Mouse (Mus musculus): Measurements from ENCODE around the gene Trpv4. TPM values are rescaled to one million over a fixed set of nuclear protein-coding genes. Genes with fewer than 3 reads are reported as not detected.

The Trpv4 gene
- total RNA-seq, 2 experiments from 2014 or later, result not detected

DNA sequence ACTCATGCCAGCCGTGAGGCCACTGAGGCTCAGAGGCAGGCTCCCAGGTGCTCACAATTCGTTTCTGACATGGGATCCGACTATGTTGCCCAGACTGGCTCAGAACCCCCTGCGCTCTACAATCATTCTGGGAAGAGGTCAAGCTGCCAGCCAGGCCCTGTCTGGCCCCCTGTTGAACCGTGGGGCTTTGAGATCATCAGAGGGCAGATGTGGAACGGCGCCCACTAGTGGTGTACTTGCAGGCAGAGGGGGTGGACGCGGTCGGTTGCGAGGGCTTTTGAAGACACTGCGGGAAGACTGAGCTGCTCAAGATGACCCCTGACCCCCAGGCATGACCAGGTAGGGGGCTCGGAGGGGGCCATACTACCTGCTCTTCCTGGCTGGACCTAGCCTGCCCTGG, 14.9 kb upstream of the Trpv4 start:
- ATAC-seq (replicated peaks; ENCODE audit: low FRiP score, poor library complexity, severe bottlenecking), result no peak

DNA sequence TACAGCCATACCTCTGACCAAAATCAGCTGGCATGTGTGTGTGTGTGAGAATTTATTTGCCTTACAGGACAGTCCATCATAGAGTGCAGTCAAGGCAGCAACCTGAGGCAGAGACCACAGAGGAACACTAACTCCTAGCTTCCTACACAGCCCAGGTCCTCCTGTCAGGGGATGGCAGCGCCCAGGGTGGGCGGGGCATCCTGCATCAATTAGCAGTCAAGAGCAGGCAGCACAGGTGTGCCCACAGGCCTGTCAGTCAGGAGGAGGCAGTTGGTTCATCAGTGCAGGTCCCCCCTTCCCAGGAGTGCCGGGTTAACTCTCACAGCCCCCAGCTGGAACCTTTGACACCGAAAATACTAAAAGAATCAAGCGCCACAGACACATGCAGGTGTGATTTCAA, 10.8 kb upstream of the Trpv4 start:
- no peak for ATAC-seq (replicated peaks; ENCODE audit: low FRiP score, poor library complexity, severe bottlenecking)

DNA sequence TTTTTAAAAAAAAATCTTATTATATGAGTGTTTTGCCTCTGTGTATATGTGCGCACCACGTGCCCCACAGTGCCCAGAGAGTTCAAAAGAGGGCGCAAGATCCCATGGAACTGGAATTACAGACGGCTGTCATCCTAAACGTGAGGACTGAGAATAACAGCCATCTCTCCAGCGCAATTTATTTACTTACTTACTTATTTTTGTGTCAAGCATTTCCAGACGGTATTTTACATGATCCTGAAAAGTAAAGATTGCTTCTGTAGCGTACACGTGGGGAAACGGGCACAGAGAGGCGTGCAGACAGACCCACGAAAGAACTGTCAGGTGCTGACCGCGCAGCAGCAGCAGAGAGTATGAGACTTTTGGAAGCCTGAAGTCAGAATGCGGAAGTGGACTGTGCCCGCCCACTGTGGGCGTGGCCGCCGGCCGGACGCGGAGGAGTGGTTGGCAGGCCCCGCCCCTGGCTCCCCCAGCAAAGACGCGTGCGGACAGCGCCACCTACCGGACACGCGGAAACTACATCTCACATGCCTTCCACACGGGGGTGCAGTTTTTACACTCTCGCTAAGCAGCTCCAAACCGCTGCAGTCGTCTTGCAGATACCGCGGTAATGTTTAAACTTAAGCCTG, 9.1 kb upstream of the Trpv4 start:
- ATAC-seq (replicated peaks; ENCODE audit: low FRiP score, poor library complexity, severe bottlenecking), result peak; percentile 99

DNA sequence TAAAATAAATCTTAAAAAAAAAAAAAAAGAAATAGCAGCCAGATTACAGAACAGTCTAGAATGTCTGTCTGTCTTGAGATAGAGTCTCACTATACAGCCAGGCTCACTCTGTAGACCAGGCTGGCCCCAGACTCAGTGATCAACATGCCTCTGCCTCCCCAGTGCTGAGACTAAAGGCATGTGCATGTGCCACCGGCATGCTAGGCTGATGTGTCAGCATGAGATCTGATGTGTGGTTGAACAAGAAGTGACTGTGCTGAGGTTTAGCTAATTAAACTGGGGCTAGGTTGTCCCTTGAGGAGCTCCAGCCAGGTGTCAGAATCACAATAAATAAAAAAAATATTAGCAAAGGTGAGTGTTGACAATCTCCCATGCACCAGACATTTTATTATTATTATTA, 8.4 kb upstream of the Trpv4 start:
- ATAC-seq (replicated peaks; ENCODE audit: low FRiP score, poor library complexity, severe bottlenecking), result no peak

DNA sequence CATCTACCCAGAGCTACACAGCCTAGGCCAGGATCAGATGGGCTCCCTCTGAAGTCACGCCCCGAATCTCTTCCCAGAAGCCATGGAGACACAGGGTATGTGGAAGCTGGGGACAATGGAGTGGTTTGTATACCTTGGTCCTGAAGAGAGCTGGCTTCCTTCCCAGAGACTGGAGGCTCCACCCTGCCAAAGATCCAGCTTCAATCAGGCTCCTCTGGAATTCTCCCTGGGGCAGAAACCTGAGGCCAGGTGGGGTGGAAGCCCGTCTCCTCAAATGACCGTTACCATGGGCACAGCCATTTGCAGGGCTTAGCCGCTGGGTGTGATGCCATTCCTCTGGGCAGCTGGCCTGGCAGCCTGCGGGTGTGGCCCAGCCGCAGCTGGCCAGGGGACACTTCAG, 6.5 kb upstream of the Trpv4 start:
- ATAC-seq (replicated peaks; ENCODE audit: low FRiP score, poor library complexity, severe bottlenecking), result no peak

DNA sequence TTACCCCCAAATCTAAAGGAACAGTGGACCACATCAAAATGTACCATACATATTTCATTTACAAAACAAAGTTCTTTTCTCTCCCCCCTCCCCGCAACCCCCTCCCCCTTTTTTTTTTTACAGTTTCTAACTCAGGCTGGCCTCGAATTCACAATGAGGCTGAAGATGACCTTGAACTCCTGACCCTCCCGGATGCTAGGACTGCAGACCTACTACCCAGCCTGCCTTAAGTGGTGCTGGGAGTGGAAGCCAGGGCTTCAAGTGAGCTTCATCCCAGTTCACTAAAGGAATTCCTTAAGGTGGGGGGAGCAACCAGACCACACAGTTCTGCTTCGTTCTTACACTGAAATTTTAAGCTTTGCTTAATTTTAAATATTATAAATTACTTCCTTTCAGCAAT, 5.9 kb upstream of the Trpv4 start:
- no peak for ATAC-seq (replicated peaks; ENCODE audit: low FRiP score, poor library complexity, severe bottlenecking)

DNA sequence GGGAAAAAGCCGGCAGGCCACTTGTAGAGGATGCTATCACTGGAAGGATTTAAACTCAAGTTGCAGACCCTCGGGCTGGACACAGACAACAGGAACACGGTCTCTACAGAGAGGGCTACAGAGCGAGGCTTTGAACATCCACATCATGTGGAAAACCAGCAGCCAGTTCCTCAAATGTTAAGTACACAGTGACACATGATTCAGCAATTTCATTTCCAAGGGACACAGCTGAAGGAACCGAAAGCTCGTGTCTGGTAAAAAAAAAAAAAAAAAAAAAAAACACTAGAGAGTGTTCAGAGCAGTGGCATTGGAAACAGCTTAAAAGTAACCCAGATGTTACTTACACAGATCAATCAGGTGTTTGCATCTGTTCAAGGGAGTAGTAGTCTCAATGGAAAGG, 2.8 kb upstream of the Trpv4 start:
- ATAC-seq (replicated peaks; ENCODE audit: low FRiP score, poor library complexity, severe bottlenecking), result no peak

DNA sequence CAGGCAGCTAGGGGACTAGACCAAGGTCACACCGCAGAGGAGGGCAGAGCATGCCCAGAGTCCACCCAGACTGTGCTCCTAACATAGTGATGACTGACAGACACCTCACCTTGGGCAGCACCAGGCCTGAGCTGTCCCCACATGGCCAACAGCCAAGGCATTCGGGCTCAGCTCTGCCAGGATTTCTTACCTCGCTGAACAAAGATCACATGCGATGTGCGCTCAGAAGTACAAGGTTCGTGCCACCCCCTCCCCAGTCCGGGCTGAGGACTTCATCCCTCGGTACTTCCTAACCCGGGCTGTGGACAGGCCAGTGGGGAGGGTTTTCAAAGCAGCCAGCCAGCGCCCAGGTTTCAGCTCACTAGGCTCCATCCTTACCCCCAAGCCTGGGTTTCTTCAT, 795 bp downstream of the Trpv4 start:
- no peak for ATAC-seq (replicated peaks; ENCODE audit: low FRiP score, poor library complexity, severe bottlenecking)

DNA sequence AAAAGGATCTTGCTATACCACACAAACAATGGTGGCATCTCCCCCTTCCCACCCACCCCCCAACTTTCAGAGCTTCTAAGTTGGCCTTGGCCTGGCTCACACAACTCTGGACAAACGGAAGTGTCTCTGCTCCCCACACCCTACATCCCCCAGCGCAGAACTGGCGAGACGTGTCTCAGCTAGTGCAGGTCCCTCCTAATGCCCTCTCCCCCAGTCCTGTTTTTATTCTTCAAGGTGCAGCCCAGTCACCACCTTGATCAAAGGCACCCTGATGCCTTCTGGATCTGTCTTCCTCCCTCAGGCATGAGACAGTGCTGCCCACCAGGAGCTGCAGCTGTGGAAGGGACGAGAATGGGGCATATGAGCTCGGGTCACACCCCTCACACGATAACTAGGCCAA, 1.9 kb downstream of the Trpv4 start:
- no peak for ATAC-seq (replicated peaks; ENCODE audit: low FRiP score, poor library complexity, severe bottlenecking)

DNA sequence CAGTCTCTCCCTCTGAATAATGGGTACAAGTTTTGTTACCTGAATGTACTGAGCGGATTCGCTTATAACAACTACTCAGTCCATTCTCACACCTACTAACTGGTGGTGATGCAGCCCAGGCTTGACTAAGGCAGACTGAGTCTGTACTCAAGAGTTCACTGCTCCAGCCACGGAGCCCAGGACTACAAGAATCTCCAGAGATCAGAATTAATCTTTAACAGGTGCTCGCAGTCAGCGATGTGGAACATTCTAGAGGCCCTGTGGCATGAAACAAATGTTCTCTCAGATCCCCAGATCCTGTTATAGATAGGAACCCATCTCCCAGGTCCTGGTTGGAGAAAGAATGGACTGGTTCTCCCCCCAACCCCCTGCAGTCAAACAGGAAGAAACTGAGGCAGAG, 2.5 kb downstream of the Trpv4 start:
- no peak for ATAC-seq (replicated peaks; ENCODE audit: low FRiP score, poor library complexity, severe bottlenecking)

DNA sequence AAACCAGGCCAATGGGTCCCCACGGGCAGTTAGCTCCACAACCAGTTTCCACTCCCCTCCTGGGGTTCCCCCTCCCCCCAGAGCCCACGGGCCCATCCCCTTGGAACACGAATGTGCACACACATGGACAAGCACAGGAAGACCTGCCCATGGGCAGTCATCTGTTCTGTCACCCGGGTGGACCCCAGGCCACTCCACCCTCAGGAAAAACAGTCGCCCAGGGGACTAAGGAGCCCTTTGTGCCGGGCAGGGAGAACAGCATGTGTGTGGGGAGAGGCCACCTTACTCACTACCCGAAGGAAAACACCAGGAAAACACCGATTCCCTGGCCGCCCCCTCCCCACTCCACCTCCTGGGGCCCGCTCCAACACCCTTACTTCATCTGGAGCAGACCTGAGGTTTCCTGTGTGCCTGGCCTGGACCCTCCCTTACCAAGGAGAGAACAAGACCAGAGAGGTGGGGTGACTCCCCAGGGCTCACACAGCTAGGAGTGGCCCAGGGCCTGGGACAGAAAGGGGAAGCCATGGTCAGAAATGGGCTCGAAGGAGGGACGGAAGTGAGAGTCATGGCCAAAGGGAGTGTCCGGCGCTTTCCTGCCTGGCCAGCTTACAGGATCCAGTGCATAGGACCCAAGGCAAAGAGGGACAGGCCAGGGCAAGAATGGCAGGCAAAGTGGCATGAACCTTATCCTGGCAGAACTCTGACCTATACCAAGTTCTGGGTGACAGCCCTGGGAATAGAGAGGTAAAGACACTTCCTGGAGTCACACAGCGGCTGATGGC, 4.4 kb downstream of the Trpv4 start:
- no peak for ATAC-seq (replicated peaks; ENCODE audit: low FRiP score, poor library complexity, severe bottlenecking)

DNA sequence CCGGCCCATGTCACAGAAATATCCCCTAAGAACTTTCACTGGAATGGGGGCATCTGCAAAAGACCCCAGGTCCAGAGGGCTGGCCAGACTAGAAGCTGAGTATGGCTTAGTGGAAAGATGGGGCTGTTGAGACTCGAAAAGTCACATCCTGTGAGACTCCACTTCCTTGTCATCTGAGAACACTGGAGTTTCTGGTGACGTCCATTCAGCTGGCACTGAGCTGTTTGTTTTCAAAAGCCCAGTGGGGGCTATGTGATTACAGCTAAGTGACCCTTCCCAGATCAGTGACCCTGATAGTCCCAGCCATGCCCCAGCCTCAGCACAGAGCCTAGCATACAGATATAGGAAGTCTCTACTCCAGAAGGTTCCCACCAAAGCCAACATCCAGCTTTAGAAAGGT, 6.8 kb downstream of the Trpv4 start:
- no peak for ATAC-seq (replicated peaks; ENCODE audit: low FRiP score, poor library complexity, severe bottlenecking)

DNA sequence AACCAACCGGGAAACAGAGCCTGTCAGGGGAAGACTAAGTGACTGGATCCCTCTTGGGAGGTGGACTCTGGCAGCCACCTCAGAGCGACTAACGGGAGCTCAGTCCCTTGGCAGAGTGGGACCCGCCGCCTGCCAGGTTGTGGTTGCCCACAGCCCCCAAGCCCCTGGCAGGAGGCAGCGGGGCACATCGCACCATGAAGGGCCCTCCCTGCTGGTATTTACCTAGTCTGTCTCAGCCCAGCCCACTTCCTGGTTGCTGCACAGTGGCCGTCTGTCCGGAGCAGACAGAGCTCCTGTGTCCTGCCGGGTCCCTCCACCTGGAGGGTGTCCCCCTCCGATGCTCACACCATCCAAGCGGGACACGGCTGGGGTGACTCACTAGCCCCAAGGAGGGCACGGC, 7.2 kb downstream of the Trpv4 start:
- ATAC-seq (replicated peaks; ENCODE audit: low FRiP score, poor library complexity, severe bottlenecking), result no peak

DNA sequence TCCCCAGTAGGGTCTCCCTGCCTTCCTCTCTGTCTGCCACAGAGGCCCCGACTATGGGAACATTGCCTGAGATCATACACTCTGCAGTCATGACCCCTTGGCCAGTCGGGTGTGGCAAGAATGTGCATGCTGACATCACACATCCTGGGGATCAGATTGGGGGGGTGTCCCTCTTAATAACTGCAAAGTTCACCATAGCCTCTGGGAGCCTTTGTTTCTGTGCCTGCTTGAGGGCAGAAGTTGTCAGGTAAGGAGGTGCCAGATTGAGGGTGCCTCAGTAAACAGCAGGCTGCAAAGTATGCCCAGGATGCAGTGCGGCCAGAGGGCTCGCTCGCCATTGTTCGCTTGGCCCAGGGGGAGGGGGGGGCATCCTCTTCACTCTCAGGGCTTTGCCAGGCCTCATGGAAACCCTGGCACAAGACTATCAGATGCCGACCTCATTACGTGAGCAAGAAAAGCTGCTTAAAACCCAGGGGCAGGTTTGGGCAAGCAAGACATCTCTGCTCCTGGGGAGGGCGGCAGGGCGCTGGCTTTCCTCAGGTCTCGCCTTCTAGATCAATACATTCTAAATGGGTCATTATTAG, 9.4 kb downstream of the Trpv4 start:
- ATAC-seq (replicated peaks; ENCODE audit: low FRiP score, poor library complexity, severe bottlenecking), result no peak

DNA sequence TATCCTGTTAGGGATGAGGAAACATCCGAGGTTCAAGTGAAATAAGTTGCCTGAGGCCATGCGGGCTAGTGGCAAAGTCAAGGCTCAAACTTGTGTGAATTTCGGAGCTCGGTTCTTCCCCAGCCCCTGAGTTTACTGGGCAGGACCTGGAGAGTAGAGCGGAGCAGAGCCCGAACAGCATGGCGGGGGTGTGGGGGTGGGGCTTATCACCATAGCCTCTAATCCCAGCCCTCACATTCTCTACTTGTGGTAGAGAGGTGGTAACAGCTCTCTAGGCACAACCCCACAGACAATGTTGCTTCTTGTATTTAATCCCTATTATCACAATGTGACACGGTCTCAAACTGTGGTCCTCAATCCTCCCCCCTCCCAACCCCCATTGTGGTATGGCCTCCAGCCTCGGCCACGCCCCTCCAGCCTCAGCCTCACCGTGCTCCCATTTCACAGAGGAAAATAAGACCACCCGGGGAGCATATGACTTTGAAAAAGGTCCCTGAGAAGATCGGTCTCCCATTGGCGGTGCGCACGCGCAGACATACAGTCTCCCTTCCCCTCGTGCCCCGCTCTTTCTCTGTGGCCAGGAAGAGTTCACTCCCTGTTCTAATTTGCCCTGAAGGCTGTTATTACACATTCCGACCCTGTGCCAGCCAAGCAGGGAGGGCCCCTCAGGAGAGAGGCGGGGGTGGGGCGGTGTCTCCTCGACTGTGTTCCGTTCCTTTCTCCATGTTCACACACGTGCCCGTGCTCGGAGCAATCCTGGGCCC, 10.8 kb downstream of the Trpv4 start:
- no peak for ATAC-seq (replicated peaks; ENCODE audit: low FRiP score, poor library complexity, severe bottlenecking)

DNA sequence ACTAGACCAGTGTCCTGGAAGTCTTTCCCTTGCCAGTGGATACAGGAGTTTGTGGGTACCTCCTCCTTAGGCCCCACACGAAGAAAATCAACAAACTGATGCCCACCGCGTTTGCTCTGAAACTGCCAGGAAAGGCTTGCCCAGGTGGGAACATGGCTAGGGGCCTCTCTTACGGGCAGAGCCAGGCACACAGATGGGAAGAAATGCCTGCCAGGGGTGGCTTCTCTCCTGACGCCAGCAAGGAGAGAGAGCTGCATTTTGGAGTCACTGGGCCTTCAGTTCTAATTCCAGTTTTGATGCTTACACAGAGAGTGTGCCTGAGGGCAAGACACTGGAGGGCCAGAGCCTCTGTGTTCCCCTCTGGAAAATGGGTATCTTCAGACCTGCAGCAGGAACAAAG, 12.3 kb downstream of the Trpv4 start:
- ATAC-seq (replicated peaks; ENCODE audit: low FRiP score, poor library complexity, severe bottlenecking), result no peak

DNA sequence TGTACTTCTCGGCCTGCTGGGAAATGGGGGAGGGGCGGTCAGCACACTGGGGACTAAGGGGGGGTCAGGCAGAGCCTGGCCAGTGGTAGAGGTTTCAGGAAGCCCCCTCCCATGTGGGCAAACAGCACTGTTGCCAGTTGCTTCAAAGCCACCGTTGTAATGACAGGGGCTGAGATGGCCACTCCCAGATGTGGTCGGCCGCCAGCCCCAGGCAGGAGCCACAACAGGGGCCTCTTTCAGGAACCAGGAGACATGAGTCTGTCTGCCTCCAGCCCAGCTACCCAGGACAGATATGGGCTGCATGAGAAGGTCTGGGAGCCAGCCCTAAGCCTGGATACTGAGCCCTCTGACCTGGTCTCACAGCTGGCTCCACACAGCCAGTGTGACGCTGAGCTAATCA, 13.3 kb downstream of the Trpv4 start:
- ATAC-seq (replicated peaks; ENCODE audit: low FRiP score, poor library complexity, severe bottlenecking), result no peak

DNA sequence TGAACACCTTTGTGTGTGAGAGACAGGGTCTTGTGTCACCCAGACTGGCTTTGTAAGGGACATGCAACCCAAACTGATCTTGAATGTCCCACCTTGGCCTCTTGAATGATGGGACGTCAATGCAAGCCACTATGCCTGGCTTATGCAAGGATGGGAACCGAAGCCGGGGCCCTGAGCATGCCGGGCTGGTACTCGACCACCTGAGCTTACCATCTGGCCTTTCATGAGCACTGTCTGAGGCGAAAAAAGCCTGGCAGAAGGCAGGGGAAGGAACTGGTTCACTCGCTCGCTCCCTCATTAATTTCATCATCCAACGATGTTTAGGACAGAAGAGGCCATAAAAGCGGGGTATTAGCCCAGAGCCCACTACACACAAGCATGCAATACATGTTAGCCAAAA, 17.4 kb downstream of the Trpv4 start:
- ATAC-seq (replicated peaks; ENCODE audit: low FRiP score, poor library complexity, severe bottlenecking), result no peak

DNA sequence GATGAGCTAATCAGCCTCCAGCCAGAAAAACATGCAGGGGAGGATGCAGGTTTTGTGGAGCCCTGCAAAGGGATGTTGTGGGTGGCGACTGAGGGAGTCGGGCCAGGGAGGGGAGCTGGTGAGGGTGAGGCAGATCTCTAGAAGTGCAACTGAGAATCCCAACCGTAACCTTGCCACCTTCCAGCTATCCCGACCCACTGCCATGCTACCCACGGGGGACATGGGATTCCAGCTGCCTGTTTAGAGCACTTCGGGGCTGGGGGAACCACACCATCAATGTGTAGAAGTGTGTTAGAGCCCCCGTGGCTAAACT, 18.6 kb downstream of the Trpv4 start:
- ATAC-seq (replicated peaks; ENCODE audit: low FRiP score, poor library complexity, severe bottlenecking), result peak; percentile 33; the same call in 1 of the 2 replicates

DNA sequence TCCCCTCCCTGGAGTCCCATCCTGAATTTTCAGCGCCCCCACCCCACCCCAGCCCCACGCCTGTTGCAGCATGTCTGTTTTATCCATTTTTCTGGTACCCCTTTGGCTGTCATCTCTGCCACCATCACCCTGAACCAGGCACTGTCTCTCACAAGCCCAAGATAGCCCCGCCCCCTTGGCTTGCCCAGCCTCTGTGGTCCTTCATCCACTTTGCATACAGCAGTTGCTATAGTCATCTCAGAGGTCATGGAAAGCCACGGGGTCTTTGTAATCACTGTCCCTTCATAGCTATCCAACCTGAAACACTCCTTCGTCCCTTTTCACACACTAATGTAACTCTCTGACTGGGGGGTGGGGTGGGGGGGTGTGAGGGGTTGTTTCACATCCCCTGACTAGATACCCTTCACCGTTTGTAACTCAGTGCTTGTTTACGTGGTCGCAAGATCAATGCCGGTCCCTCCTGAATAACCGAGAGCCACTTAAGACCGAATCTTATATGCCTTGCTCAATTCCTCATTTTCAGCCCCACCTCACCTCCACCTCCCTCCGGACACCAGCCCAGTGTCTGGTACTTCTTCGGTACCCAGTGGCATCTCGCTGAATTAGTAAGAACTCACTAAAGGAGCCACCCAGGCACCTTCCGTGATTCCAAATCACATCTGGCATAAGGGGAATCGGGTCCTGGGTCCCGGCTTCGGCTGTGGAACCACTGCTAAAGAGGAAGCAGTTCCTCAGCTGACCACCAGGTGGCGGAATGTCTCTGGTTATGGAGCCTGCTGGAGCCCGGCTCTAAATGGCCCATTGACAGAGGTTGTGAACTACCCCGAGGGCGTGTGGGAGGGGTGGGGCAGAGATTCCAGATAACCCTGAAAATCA, 19.2 kb downstream of the Trpv4 start:
- peak; percentile 81 for ATAC-seq (replicated peaks; ENCODE audit: low FRiP score, poor library complexity, severe bottlenecking)

Measured in erythroid progenitor cell, adult 5-6 weeks (primary cell).